In the genomic region with DNA sequence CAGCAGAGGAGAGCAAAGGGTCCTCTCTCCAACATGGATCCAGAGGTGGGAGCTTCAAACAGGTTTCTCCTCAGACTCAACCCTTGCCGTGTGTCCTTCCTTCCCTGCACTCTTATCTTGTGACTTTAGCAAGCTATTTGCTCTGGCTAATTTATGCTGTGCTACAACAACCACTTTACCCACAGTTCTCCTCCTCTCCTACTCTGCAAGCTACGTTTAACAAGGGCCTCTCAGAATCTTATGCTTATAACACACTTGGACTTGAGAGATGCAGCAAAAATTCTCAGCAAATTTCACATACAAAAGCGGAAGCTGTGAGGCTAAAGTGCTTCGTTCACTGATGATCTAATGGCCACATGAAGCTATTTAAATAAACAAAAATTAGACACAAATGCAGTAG, we compare ENCODE assay signal across 25 mouse cellular contexts. TPM values are rescaled to one million over a fixed set of nuclear protein-coding genes. Genes with fewer than 3 reads are reported as not detected.
A peak's percentile ranks its signal among the peaks of the same experiment; 100 is the strongest.
DNase-seq lines count a peak whose midpoint lies in the region; ATAC-seq and TF ChIP-seq lines count a peak whose summit lies in the region.
"Had no signal": no experiment of that assay in that cellular context is flagged by ENCODE, and none has a peak within 500 bp of the region (broad histone marks: within the 10 kb centered on the region; RNA-seq: fewer than 3 reads in every experiment).

No protein-coding gene starts in this region.

- WGBS in hindbrain, embryonic 15.5 days: 76% methylated on average over 4 of the region's 4 CpGs
- WGBS in hindbrain, embryonic 16.5 days: 77% methylated on average over 4 of the region's 4 CpGs

- no peak for ATAC-seq in hindbrain, embryonic 15.5 days (ENCODE audit: low FRiP score, low read depth)
- ATAC-seq in hindbrain, embryonic 16.5 days: no peak
- ATAC-seq: forebrain, embryonic 15.5 days; hindbrain, postnatal 0 days; inflammation-experienced regulatory T-cells, adult 6 months; Patski had no signal

- no peak overlapping the region for H3K9ac ChIP-seq in hindbrain, embryonic 15.5 days
- H3K9ac ChIP-seq in hindbrain, embryonic 16.5 days (ENCODE audit: low read depth, low read length): no peak overlapping the region
- H3K9ac ChIP-seq: embryonic facial prominence, embryonic 12.5 days; embryonic facial prominence, embryonic 15.5 days; forebrain, embryonic 12.5 days; forebrain, embryonic 15.5 days; hindbrain, embryonic 12.5 days had no signal

- peaks cover 13% of the 10 kb centered on the region for H3K36me3 ChIP-seq in hindbrain, embryonic 15.5 days
- H3K36me3 ChIP-seq in hindbrain, embryonic 16.5 days (ENCODE audit: control insufficient read depth, insufficient read depth, low read length): peaks cover 2% of the 10 kb centered on the region; the same call in 1 of the 2 replicates
- H3K36me3 ChIP-seq: embryonic facial prominence, embryonic 12.5 days; embryonic facial prominence, embryonic 15.5 days; forebrain, embryonic 12.5 days; forebrain, embryonic 15.5 days had no signal

- 0 out of 2 replicates have a peak overlapping the region, but pooled peaks have one; percentile 11 for H3K27ac ChIP-seq in hindbrain, embryonic 15.5 days (replicated peaks)
- no peak overlapping the region for H3K27ac ChIP-seq in hindbrain, embryonic 16.5 days (ENCODE audit: low read depth, low read length)
- peak overlapping the region; percentile 97 for H3K27ac ChIP-seq in bone marrow macrophage, adult 2 months (ENCODE audit: insufficient read depth, low read depth, low read length)
- H3K27ac ChIP-seq: embryonic facial prominence, embryonic 12.5 days; embryonic facial prominence, embryonic 15.5 days; forebrain, embryonic 12.5 days; forebrain, embryonic 15.5 days; hindbrain, embryonic 12.5 days; hindbrain, postnatal 0 days had no signal

- peak; percentile 12 for DNase-seq in lung, postnatal 36 days
- DNase-seq in lung, postnatal 4 days: no peak
- DNase-seq in left cerebral cortex, postnatal 25 days (ENCODE audit: low spot score in 2 of 2): no peak
- DNase-seq: adrenal gland, postnatal 10 days; adrenal gland, postnatal 36 days; B cell, adult 2 months; cerebellum, adult 11 months; cerebellum, adult 2 months; cerebellum, adult 9-11 months; cerebellum, postnatal 25 days; gastrocnemius, postnatal 25 days had no signal

- intact Hi-C loops in left cerebral cortex, postnatal 25 days (cut with DNase I): no loop called here

- H3K4me3 ChIP-seq in hindbrain, embryonic 15.5 days: no peak overlapping the region
- no peak overlapping the region for H3K4me3 ChIP-seq in hindbrain, embryonic 16.5 days (ENCODE audit: low read length)
- peak overlapping the region; percentile 10; the same call in 1 of the 2 replicates for H3K4me3 ChIP-seq in bone marrow macrophage, adult 2 months (ENCODE audit: insufficient read depth, low read length)
- H3K4me3 ChIP-seq: embryonic facial prominence, embryonic 12.5 days; embryonic facial prominence, embryonic 15.5 days; forebrain, embryonic 12.5 days; forebrain, embryonic 15.5 days; hindbrain, embryonic 12.5 days had no signal

- no peaks in the 10 kb centered on the region for H3K9me3 ChIP-seq in hindbrain, embryonic 15.5 days
- no peaks in the 10 kb centered on the region for H3K9me3 ChIP-seq in hindbrain, embryonic 16.5 days (ENCODE audit: control insufficient read depth, low read length)
- H3K9me3 ChIP-seq: embryonic facial prominence, embryonic 12.5 days; embryonic facial prominence, embryonic 15.5 days; forebrain, embryonic 12.5 days; forebrain, embryonic 15.5 days; G1E; hindbrain, embryonic 12.5 days had no signal

- H3K4me2 ChIP-seq in hindbrain, embryonic 15.5 days: no peak overlapping the region
- no peak overlapping the region for H3K4me2 ChIP-seq in hindbrain, embryonic 16.5 days (ENCODE audit: low read length)
- H3K4me2 ChIP-seq: embryonic facial prominence, embryonic 12.5 days; embryonic facial prominence, embryonic 15.5 days; forebrain, embryonic 12.5 days; forebrain, embryonic 15.5 days; heart, embryonic 11.5 days; hindbrain, embryonic 12.5 days had no signal

- H3K4me1 ChIP-seq in hindbrain, embryonic 15.5 days (replicated peaks): no peaks in the 10 kb centered on the region
- no peaks in the 10 kb centered on the region for H3K4me1 ChIP-seq in hindbrain, embryonic 16.5 days (ENCODE audit: control insufficient read depth, insufficient read depth, low read depth, low read length)
- H3K4me1 ChIP-seq in bone marrow macrophage, adult 2 months (ENCODE audit: control insufficient read depth, insufficient read depth, low read length): peaks cover 37% of the 10 kb centered on the region
- H3K4me1 ChIP-seq: embryonic facial prominence, embryonic 12.5 days; embryonic facial prominence, embryonic 15.5 days; forebrain, embryonic 12.5 days; forebrain, embryonic 15.5 days; hindbrain, embryonic 12.5 days had no signal

- no peaks in the 10 kb centered on the region for H3K27me3 ChIP-seq in hindbrain, embryonic 15.5 days
- no peaks in the 10 kb centered on the region for H3K27me3 ChIP-seq in hindbrain, embryonic 16.5 days (replicated peaks; ENCODE audit: control insufficient read depth, insufficient read depth, low read length)
- H3K27me3 ChIP-seq: CH12.LX; embryonic facial prominence, embryonic 12.5 days; embryonic facial prominence, embryonic 15.5 days; forebrain, embryonic 12.5 days; forebrain, embryonic 15.5 days; hindbrain, embryonic 12.5 days; Patski had no signal

- TF ChIP-seq POLR2A in bone marrow macrophage, adult 2 months (IDR thresholded peaks at IDR 0.05; ENCODE audit: borderline replicate concordance, low read depth, low read length): no peak

- TF ChIP-seq CTCF in bone marrow macrophage, adult 2 months (IDR thresholded peaks at IDR 0.05; ENCODE audit: low read depth, low read length): no peak

RNA-seq across cellular contexts. Expression of a gene that starts 23.5 kb away (rescaled TPM):
- 154 TPM in 2 replicates for polyA plus RNA-seq in hindbrain, embryonic 15.5 days (2015; fragmentation: Nextera tagmentation; extraction: Ambion mirVana)
- polyA plus RNA-seq in hindbrain, embryonic 16.5 days (2015; fragmentation: Nextera tagmentation; extraction: Ambion mirVana): 154 and 167 TPM in 2 replicates
- polyA plus RNA-seq in bone marrow macrophage, adult 2 months (2012; ENCODE audit: insufficient read depth, insufficient read length, missing spikeins): 28.3 and 32.6 TPM in 2 replicates
- 100 to 1,000 TPM; 168 to 176 TPM for total RNA-seq in left cerebral cortex, postnatal 25 days (2021)

RNA-seq across cellular contexts. Expression of a gene that starts 48.0 kb away (rescaled TPM):
- 375 and 385 TPM in 2 replicates for polyA plus RNA-seq in hindbrain, embryonic 15.5 days (2015; fragmentation: Nextera tagmentation; extraction: Ambion mirVana)
- 392 and 420 TPM in 2 replicates for polyA plus RNA-seq in hindbrain, embryonic 16.5 days (2015; fragmentation: Nextera tagmentation; extraction: Ambion mirVana)
- polyA plus RNA-seq in bone marrow macrophage, adult 2 months (2012; ENCODE audit: insufficient read depth, insufficient read length, missing spikeins): 141 and 150 TPM in 2 replicates
- total RNA-seq in left cerebral cortex, postnatal 25 days (2021): 100 to 1,000 TPM; 232 to 243 TPM

RNA-seq across cellular contexts. Expression of a gene that starts 58.0 kb away (rescaled TPM):
- polyA plus RNA-seq in hindbrain, embryonic 15.5 days (2015; fragmentation: Nextera tagmentation; extraction: Ambion mirVana): 43.6 and 47.9 TPM in 2 replicates
- polyA plus RNA-seq in hindbrain, embryonic 16.5 days (2015; fragmentation: Nextera tagmentation; extraction: Ambion mirVana): 46.5 and 49.2 TPM in 2 replicates
- polyA plus RNA-seq in bone marrow macrophage, adult 2 months (2012; ENCODE audit: insufficient read depth, insufficient read length, missing spikeins): 53.9 and 54.6 TPM in 2 replicates
- 10 to 100 TPM; 35.8 to 41.3 TPM for total RNA-seq in left cerebral cortex, postnatal 25 days (2021)
